Mouse (Mus musculus): ENCODE measurements around the gene Sntb2. TPM values are rescaled to one million over a fixed set of nuclear protein-coding genes. Genes with fewer than 3 reads are reported as not detected.
A peak's percentile ranks its signal among the peaks of the same experiment; 100 is the strongest.

Sntb2 gene
- total and polyA plus RNA-seq, 3 experiments: 0.86 to 2.3 (median 1.3) TPM

- Histone ChIP-seq H3K79me2 (replicated peaks; ENCODE audit: control insufficient read depth, extremely low read depth, insufficient read depth, poor library complexity, severe bottlenecking) (peaks cover 19% of the 10 kb centered on the region), H3K4me2 (ENCODE audit: insufficient read depth, low read depth, poor library complexity, severe bottlenecking) (no peak overlapping the region), H3K4me3 (replicated peaks in 1 of 3; ENCODE audit: low read depth in 2 of 3, low read length in 2 of 3, poor library complexity in 1 of 3) (no peak overlapping the region), H3K36me3 (replicated peaks in 1 of 2; ENCODE audit: control insufficient read depth in 1 of 2, insufficient read depth in 1 of 2, low read length in 1 of 2) (peaks cover 65 to 76% of the 10 kb centered on the region in 2 experiments), H3K27me3 (replicated peaks) (no peaks in the 10 kb centered on the region), H3K4me1 (ENCODE audit: control insufficient read depth in 1 of 2, insufficient read depth in 2 of 2) (peaks cover 5 to 43% of the 10 kb centered on the region in 2 experiments; a peak in 3 of 4 replicates), H3K9me3 (replicated peaks; ENCODE audit: low read length) (no peaks in the 10 kb centered on the region), H3K27ac (ENCODE audit: insufficient read depth, low read depth) (no peak overlapping the region), H3K9ac (ENCODE audit: insufficient read depth, low read depth) (no peak overlapping the region)
- no peak for DNase-seq (ENCODE audit: extremely low read depth)
- dilution Hi-C loops (cut with MboI; ENCODE audit: extremely low pct_ligation_motif_present, extremely low pct_unique_long_range_greater_than_20kb, low sequenced_read_pairs) (no loop called here), in situ Hi-C loops (cut with MboI; ENCODE audit: low pct_ligation_motif_present, low pct_unique_long_range_greater_than_20kb, low sequenced_read_pairs) (no loop called here)
- TF ChIP-seq NRF1 (IDR thresholded peaks at IDR 0.05; ENCODE audit: low read depth, low read length) (no peak), POLR2AphosphoS2 (IDR thresholded peaks at IDR 0.05; ENCODE audit: low read depth, low read length) (no peak), ZNF384 (IDR thresholded peaks at IDR 0.05; ENCODE audit: low read depth, low read length) (no peak), CHD1 (IDR thresholded peaks at IDR 0.05; ENCODE audit: low read depth, low read length) (no peak), MAFK (IDR thresholded peaks at IDR 0.05; ENCODE audit: insufficient replicate concordance, low read length) (no peak), USF2 (conservative IDR thresholded peaks at IDR 0.05; ENCODE audit: low read depth, low read length) (no peak), MEF2A (IDR thresholded peaks at IDR 0.05; ENCODE audit: borderline replicate concordance, low read depth, low read length) (no peak), MAX (IDR thresholded peaks at IDR 0.05; ENCODE audit: low read length) (no peak), UBTF (IDR thresholded peaks at IDR 0.05; ENCODE audit: low read depth, low read length) (no peak), EP300 (IDR thresholded peaks at IDR 0.05; ENCODE audit: low read length) (no peak), CTCF (conservative IDR thresholded peaks at IDR 0.05 in 1 of 2, IDR thresholded peaks at IDR 0.05 in 1 of 2; ENCODE audit: low read depth in 2 of 2, low read length in 2 of 2) (no peak), SMC3 (IDR thresholded peaks at IDR 0.05; ENCODE audit: low read depth, low read length) (no peak)
These were observed 109.9 kb downstream of the Sntb2 start for GRCm38 (mm10) chr8:107045478-107045877.

- H3K9ac ChIP-seq (ENCODE audit: insufficient read depth, low read depth): peak overlapping the region; percentile 74; the same call in 1 of the 2 replicates
- peak overlapping the region in 1 of 3 experiments; percentile 90 for H3K4me3 ChIP-seq (replicated peaks in 1 of 3; ENCODE audit: low read depth in 2 of 3, low read length in 2 of 3, poor library complexity in 1 of 3)
- no peaks in the 10 kb centered on the region for H3K27me3 ChIP-seq (replicated peaks)
- peaks cover 5 to 39% of the 10 kb centered on the region in 2 experiments; a peak in 3 of 4 replicates for H3K4me1 ChIP-seq (ENCODE audit: control insufficient read depth in 1 of 2, insufficient read depth in 2 of 2)
- H3K9me3 ChIP-seq (replicated peaks; ENCODE audit: low read length): no peaks in the 10 kb centered on the region
- peaks cover 66 to 76% of the 10 kb centered on the region in 2 experiments for H3K36me3 ChIP-seq (replicated peaks in 1 of 2; ENCODE audit: control insufficient read depth in 1 of 2, insufficient read depth in 1 of 2, low read length in 1 of 2)
- peak overlapping the region; percentile 53; the same call in 1 of the 2 replicates for H3K4me2 ChIP-seq (ENCODE audit: insufficient read depth, low read depth, poor library complexity, severe bottlenecking)
- H3K79me2 ChIP-seq (replicated peaks; ENCODE audit: control insufficient read depth, extremely low read depth, insufficient read depth, poor library complexity, severe bottlenecking): peaks cover 19% of the 10 kb centered on the region
- TF ChIP-seq ZMIZ1 (IDR thresholded peaks at IDR 0.05; ENCODE audit: low read depth, low read length) (no peak), SIN3A (IDR thresholded peaks at IDR 0.05; ENCODE audit: low read length) (no peak), ELF1 (IDR thresholded peaks at IDR 0.05; ENCODE audit: low read depth, low read length) (no peak), ZC3H11A (IDR thresholded peaks at IDR 0.05; ENCODE audit: low read depth, low read length) (no peak), NELFE (IDR thresholded peaks at IDR 0.05; ENCODE audit: low read depth, low read length) (no peak), UBTF (IDR thresholded peaks at IDR 0.05; ENCODE audit: low read depth, low read length) (no peak), MYC (IDR thresholded peaks at IDR 0.05; ENCODE audit: low read depth, low read length) (no peak), TBP (conservative IDR thresholded peaks at IDR 0.05; ENCODE audit: low read depth, low read length) (no peak)
- no peak for DNase-seq (ENCODE audit: extremely low read depth)
- dilution Hi-C loops (cut with MboI; ENCODE audit: extremely low pct_ligation_motif_present, extremely low pct_unique_long_range_greater_than_20kb, low sequenced_read_pairs) (no loop called here), in situ Hi-C loops (cut with MboI; ENCODE audit: low pct_ligation_motif_present, low pct_unique_long_range_greater_than_20kb, low sequenced_read_pairs) (no loop called here)
- H3K27ac ChIP-seq (ENCODE audit: insufficient read depth, low read depth): no peak overlapping the region
These were observed 111.4 kb downstream of the Sntb2 start for GRCm38 (mm10) chr8:107046976-107047375.

Measured in CH12.LX (cell line).